Mouse (Mus musculus): Measurements from ENCODE around the gene 1700001P01Rik.

Gene 1700001P01Rik

GRCm38 (mm10) chr11:97809235-97810121, 33.8 kb upstream of the 1700001P01Rik start:
- no peak for DNase-seq (ENCODE audit: low spot score)

- DNase-seq (ENCODE audit: low spot score): no peak
Measured at GRCm38 (mm10) chr11:97808621-97809234, 33.0 kb upstream of the 1700001P01Rik start.

- DNase-seq (ENCODE audit: low spot score): no peak
Measured at GRCm38 (mm10) chr11:97808093-97808492, 32.4 kb upstream of the 1700001P01Rik start.

GRCm38 (mm10) chr11:97807626-97808025, 31.9 kb upstream of the 1700001P01Rik start:
- no peak for DNase-seq (ENCODE audit: low spot score)

GRCm38 (mm10) chr11:97806613-97806964, 30.9 kb upstream of the 1700001P01Rik start:
- DNase-seq (ENCODE audit: low spot score): no peak

- DNase-seq (ENCODE audit: low spot score): no peak
Measured at GRCm38 (mm10) chr11:97805662-97806612, 30.2 kb upstream of the 1700001P01Rik start.

- no peak for DNase-seq (ENCODE audit: low spot score)
Measured at GRCm38 (mm10) chr11:97804841-97805661, 29.3 kb upstream of the 1700001P01Rik start.

GRCm38 (mm10) chr11:97803847-97804246, 28.1 kb upstream of the 1700001P01Rik start:
- no peak for DNase-seq (ENCODE audit: low spot score)

GRCm38 (mm10) chr11:97802495-97802894, 26.8 kb upstream of the 1700001P01Rik start:
- no peak for DNase-seq (ENCODE audit: low spot score)

GRCm38 (mm10) chr11:97802194-97802470, 26.4 kb upstream of the 1700001P01Rik start:
- DNase-seq (ENCODE audit: low spot score): no peak

- DNase-seq (ENCODE audit: low spot score): no peak
Measured at GRCm38 (mm10) chr11:97801409-97802193, 25.9 kb upstream of the 1700001P01Rik start.

GRCm38 (mm10) chr11:97800691-97801408, 25.1 kb upstream of the 1700001P01Rik start:
- DNase-seq (ENCODE audit: low spot score): peak; percentile 89

- peak; percentile 68 for DNase-seq (ENCODE audit: low spot score)
Measured at GRCm38 (mm10) chr11:97799994-97800690, 24.4 kb upstream of the 1700001P01Rik start.

- peak; percentile 76 for DNase-seq (ENCODE audit: low spot score)
Measured at GRCm38 (mm10) chr11:97799146-97799993, 23.7 kb upstream of the 1700001P01Rik start.

GRCm38 (mm10) chr11:97798782-97799145, 23.0 kb upstream of the 1700001P01Rik start, which contains the start of gene Lasp1:
Gene Lasp1, plus strand, starts transcription at chr11:97799000.
- DNase-seq (ENCODE audit: low spot score): peak; percentile 82

GRCm38 (mm10) chr11:97798083-97798435, 22.3 kb upstream of the 1700001P01Rik start:
- DNase-seq (ENCODE audit: low spot score): no peak

GRCm38 (mm10) chr11:97797369-97798082, 21.8 kb upstream of the 1700001P01Rik start:
- no peak for DNase-seq (ENCODE audit: low spot score)

GRCm38 (mm10) chr11:97796910-97797309, 21.2 kb upstream of the 1700001P01Rik start:
- no peak for DNase-seq (ENCODE audit: low spot score)
